Mouse (Mus musculus) embryonic stem cell, embryonic (primary cell): Measurements from ENCODE around the gene Ndufa5.

Experiments
- CTCF ChIA-PET, 4 experiments: fragments of 300-600 bp in 2 of 4; fragments of 350-600 bp in 2 of 4; sonication (Branson Sonifier 250); formaldehyde crosslinking; loops; one replicate each; lab custom pipeline; 2022; ENCODE audit warnings: inconsistent platforms in 2 of 4; lab: Charles Lee
- POLR2A ChIA-PET, 4 experiments: fragments of 300-600 bp in 2 of 4; fragments of 350-600 bp in 2 of 4; sonication (Branson Sonifier 250); formaldehyde crosslinking; loops; one replicate each; lab custom pipeline; 2022; ENCODE audit warnings: antibody characterized with exemption in 4 of 4, inconsistent platforms in 1 of 4; lab: Charles Lee

The Ndufa5 gene

DNA sequence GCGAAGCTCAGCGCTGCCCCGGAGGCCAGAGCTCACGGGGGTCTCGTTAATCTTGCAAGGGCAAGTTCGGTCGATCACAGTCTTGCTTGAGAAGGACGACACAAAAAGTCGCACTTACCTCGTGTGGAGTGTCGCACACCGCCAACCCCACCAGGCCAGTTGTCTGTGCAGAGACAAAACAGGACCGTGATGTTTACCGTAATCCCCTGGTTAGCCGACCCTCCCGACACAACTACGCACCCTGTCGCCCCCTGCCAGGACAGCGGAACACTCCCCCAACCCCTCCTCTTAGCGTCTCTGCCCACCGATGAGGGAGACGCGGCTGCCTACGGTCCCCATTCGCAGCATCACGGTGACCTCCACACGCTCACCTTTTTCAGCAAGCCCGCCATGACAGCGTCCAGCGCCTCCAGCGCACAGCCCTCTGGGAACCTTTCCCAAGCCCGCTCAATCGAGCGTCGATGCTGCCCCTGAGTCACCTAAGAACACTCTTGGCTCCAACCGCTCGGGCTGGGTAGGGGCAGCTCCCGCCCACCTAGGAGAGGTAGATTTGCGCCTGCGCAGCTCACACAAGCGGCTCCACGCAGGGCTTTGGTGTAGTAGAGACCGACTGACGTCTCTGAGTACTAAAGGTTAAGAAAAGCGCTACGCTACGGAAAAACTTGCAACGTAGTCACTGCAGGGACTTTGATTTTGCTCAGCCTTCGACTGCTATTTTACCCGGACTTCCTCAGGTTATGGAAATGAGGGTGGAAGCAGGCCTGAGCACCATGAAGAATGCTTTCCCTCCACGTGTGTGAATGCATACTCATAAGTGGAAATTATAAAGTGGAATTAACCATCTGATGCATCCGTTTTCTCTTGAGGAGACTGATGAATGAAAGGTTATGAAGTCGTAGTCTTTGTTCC lies at the start of gene Ndufa5:
Ndufa5 (minus strand) TSS at position 859 of the 909 bp plus-strand sequence.
- POLR2A ChIA-PET: interaction anchor here in 3 of 4 experiments (0.7 to 1.1 kb wide), 5 partner anchors 9 to 189 kb away, joined by 3 read pairs; partner anchors contain the start of gene Iqub (in 1 of the 3)
- CTCF ChIA-PET: interaction anchor here in 3 of 4 experiments (0.5 to 2.0 kb wide), 4 partner anchors 16 to 194 kb away, joined by 3 to 7 read pairs (median 4); no protein-coding TSS in a partner anchor

DNA sequence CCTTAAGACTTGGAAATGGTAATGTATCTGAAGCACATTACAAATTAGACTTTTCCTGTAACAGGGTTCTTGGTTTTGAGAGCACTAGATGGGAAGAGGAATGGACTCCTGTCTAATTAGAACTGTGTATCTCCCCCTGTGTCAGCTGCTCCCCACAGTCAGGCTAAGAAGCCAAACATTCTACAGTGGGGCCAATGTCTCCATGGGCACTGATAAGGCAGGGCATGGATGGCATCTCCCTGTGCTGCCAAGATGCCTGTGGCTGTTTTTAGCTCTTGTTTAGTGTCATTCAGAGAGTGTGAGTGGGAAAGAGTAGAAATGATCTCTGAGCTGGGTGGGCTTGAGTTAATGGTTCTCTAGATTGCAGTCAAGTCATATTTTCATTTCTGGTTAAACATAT lies 45.5 kb upstream of the Ndufa5 start:
- ChIA-PET POLR2A (no interaction called here), CTCF (no interaction called here)

DNA sequence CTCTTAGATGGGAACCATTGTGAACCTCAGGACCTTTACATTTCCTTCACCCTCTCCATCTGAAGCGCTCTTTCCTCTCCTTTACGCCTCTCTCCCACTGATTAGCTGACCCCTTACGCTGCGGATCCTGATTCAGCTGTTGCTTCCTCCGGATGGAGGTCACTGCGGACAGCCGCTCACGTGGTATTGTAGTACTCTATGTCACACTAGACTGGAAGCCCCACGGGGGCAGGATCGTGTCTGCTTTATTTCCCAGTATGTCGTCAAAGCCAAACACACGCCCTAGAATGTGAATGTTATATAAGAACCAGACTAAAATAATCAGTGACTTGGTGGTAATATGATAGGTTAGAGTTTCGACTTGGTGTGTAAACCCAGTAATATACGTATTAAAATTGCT lies 44.6 kb upstream of the Ndufa5 start:
- ChIA-PET POLR2A (no interaction called here), CTCF (interaction anchor here in 1 of 4 experiments (0.6 kb wide), 1 partner anchor 46 kb away, joined by 3 read pairs; no protein-coding TSS in a partner anchor)

DNA sequence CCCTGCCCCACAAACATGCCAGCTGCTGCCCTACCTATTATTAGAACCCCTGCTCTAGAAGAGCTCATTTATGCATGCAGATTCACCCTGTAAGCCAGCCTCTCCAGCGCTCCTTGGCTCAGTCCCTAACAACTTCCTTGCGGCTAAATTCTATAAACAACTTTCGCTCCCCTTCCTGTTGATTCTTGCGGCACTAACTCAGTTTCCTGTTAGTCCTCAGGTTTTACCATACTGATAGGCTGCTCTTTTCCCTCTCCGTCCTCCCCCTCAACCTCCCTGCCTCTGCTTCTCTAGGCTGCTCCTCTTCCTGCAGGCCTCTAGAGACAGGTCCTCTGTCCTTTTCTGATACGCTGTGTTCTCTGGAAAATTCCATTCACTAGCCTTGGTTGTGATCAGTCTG lies 43.3 kb upstream of the Ndufa5 start:
- ChIA-PET CTCF (no interaction called here), POLR2A (no interaction called here)

DNA sequence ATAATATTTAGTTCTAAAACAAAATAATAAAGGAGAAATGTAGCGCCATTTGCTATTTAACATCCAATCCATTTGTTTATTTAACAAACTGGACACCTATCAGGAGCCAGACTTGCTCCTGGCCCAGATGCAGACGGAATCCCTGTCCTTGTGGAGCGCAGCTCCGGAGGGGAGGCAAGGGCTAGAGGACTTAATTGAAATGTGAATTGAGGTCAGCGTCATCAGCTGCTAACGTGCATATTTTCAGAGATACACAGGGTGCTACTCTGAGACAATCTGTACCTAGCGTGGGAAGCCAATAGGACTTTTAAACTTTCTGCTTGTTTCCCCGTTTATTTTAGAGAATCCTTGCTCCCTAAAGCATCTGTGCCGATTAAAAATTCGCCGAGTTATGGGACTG lies 42.5 kb upstream of the Ndufa5 start:
- ChIA-PET POLR2A (no interaction called here), CTCF (no interaction called here)

DNA sequence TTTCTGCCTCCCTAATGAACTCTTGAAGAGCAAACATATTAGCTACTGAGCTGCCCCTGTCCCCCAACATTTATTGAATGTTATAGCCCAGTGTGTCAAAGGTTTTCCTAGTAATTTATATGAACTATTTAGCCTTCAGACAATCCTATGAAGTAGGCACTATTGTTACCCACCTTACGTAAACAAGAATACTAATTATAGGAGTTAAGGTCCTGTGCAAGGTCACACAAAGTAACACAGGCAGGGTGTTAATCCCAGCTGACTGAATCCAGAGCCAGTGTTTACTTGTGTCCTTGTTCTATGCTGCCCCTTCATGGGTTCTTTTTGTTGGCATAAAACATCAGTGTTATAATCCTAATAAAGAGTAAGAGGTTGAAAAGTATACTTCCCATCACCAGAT lies 41.9 kb upstream of the Ndufa5 start:
- ChIA-PET CTCF (no interaction called here), POLR2A (no interaction called here)

DNA sequence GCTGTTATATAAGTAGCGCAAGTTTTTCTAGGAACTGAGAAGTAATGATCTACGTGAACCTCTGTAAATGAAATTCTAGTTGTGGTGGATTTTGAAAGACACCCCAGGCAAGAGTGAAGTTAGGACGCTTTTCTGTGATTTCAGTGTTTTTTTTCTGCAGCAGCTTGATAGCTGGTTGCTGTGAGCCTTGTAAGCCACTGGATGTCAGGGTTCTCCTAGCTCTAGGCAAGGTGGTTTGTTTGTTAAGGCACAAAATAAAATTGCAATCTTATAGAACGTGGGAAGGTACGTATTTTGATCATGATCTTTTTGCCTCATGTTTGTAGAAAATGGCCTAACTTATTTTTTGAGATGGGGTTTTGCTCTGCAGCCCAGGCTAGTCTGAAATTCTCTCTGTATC lies 41.1 kb upstream of the Ndufa5 start:
- ChIA-PET CTCF (no interaction called here), POLR2A (interaction anchor here in 1 of 4 experiments (0.6 kb wide), 1 partner anchor 162 kb away, joined by 10 read pairs; no protein-coding TSS in a partner anchor)

DNA sequence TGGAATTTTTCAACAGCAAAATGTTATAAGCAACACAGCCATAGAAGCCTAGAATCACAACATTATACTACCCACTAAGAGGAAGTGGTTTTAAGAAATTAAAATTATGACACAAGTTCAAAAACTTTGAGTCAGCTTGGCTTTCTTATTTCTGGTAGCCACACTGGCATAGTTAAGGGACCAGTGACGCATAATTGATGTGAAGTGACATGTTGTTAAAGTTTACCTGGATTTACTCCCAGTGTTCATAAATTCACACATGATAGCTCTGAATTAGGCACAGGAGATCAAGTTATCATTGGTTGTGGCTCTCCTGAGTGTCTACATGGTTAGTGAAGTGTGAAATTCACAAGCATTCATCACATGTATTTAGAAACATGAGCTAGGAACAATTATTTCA lies 37.1 kb upstream of the Ndufa5 start:
- POLR2A ChIA-PET: no interaction called here
- CTCF ChIA-PET: no interaction called here

DNA sequence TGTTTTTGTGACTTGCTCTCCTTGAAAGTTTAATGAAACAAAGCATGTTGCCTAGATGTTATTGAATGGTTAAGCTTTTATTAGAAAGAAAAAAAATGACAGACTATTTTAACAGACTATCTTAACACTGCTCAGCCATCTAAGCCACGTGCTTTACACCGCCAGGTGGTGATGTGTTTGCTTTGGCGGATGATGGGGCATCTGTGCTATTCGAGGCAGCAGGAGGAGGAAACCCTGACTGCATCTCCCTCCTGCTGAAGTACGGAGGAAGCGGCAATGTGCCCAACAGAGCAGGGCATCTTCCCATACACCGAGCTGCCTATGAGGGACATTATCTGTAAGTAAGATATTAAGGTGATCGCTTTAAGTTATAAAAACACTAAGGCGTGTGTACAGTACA lies 36.3 kb upstream of the Ndufa5 start:
- POLR2A ChIA-PET: no interaction called here
- CTCF ChIA-PET: no interaction called here

DNA sequence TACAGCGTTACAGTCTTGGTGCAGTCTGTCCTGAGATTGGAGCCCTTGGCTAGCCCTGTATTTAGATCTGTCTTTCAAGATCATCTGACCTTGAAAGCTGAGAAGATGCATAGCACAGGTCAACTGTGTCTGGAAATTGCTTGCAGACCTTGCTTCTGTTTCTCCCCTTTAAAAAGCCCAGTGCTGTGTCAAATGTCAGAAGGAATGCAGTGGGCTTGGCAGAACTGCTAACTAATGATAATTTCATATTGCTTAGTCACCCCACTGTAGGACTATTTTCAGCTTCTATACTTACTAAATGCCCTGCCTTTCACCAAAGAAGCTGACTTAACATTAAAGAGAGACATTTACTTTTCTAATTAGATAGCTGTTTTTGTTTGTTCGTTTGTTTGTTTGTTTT lies 27.7 kb upstream of the Ndufa5 start:
- CTCF ChIA-PET: no interaction called here

DNA sequence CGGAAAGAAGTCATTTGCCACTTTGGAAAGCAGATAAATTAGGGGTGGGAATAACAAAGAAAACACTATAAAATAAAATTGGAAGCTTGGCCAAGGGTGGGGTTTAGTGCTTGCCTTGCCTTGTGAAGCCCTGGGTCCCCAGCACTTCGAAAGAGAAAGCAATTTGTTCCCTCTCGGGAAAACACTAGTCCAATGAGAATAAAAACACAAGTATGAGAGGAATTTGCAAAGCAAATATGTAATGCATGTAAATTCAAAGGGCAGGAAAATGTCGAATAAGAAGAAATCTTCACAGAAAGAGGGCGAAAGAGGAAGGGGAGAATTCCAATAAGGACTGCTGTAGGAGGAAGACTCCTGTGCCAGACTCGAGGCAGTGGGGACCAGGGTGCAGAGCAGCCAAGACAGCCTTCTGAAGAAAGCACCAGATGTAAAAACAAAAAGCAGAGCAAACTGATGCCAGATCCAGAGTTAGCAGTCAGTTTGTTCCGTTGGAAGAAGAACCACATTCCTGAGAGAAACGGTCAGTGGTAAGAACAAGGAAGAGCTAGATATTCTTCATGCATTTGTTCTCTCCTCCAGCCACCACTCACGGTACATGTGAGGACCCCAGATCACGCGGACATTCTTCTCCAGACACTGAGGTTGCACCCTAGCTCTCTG lies 26.7 kb upstream of the Ndufa5 start:
- ChIA-PET POLR2A (no interaction called here), CTCF (no interaction called here)

More for the DNA sequence above, 27.7 kb upstream of the Ndufa5 start:
- POLR2A ChIA-PET: no interaction called here

DNA sequence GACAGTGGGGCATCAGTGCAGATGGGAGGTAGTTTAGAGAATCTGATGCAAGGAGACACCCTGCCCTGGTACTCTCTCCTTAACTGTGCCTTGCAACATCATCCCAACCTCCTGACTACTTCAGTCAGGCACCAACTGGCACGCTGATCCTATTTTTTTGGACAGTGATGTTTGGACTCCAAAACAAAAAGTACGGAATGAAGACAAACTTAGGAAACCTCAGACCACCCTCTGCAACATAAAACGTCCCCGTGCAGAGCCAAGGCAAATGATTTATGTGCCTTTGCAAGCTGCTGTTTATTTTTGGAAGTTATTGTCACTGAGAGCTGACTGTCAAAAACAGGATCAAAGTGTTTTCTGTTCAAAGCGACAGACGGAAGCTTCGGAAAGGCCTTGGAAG lies 24.2 kb upstream of the Ndufa5 start:
- ChIA-PET POLR2A (interaction anchor here in 1 of 4 experiments (1.0 kb wide), 1 partner anchor 55 kb away, joined by 3 read pairs; no protein-coding TSS in a partner anchor), CTCF (no interaction called here)

DNA sequence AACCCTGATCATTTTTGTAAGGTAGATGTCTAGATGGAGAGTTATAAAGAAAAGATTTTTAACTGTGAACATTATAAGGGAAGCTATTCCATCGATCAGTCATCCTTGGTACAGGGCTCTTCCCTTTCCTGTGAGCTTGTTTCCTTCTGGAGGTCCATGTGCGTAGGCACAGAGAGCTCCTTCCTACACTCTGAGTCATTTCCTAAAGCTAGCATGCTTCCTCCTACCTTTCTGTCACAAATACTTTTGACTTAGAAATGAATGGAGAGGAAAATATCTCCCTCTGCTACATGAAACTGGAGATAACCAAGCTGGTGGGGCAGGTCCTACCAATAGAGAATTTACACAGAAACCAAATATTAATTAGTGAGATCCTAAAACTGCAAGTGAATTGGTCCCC lies 22.0 kb upstream of the Ndufa5 start:
- ChIA-PET POLR2A (no interaction called here), CTCF (no interaction called here)

DNA sequence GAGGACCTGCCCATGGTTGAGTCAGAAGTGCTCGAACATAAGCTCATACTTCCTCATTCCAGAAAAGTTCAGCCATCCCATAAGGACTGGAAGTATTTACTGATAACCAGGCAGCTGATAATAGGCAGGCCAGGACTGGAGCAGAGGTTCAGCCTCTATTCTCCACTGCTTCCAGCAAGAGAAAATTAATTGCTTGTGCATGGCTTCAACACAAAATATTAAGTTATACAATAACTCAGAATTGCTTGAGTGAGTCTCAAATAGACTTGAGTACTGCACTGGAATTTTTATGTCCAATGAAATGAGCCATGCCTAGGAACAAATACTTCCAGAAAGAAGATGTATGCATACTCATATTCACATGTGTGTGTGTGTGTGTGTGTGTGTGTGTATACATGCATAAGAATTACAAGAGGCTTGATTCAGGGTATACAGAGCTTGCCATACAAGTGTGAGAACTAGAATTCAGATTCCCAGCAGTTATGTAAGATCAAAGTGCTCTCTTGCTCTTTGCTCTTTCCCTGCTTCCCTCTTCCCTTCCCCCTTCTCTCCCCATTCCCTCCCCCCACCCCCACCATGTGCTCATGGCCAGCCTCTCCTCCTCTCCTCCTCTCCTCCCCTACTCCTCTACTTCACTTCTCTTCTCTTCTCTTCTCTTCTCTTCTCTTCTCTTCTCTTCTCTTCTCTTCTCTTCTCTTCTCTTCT lies 19.1 kb upstream of the Ndufa5 start:
- ChIA-PET POLR2A (no interaction called here), CTCF (no interaction called here)

DNA sequence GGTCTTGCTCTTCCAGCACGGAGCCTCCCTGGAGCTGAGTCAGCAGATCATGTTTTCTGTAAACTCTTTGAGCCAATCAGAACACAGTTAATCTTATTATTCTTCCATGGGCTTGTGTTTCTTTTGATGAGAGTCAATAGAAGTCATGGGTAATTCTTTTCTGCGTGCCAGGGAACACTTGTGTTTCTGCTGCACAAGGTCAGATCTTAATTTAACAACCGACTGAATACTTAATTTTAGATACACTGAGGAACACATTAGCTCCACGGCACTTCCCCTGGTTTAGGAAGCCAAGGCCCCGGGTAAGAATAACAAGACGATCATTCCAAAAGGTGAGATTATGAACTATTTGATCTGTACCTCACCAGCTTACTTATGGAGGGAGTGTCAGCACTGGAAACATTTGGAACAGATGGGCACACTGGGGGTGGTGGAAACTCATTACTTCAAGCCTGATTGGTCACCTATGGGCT lies 15.3 kb upstream of the Ndufa5 start:
- ChIA-PET POLR2A (interaction anchor here in 2 of 4 experiments (0.6 to 0.7 kb wide), 2 partner anchors 13 to 74 kb away, joined by 3 read pairs; no protein-coding TSS in a partner anchor), CTCF (interaction anchor here in 1 of 4 experiments (0.5 kb wide), 1 partner anchor 91 kb away, joined by 3 read pairs; no protein-coding TSS in a partner anchor)

DNA sequence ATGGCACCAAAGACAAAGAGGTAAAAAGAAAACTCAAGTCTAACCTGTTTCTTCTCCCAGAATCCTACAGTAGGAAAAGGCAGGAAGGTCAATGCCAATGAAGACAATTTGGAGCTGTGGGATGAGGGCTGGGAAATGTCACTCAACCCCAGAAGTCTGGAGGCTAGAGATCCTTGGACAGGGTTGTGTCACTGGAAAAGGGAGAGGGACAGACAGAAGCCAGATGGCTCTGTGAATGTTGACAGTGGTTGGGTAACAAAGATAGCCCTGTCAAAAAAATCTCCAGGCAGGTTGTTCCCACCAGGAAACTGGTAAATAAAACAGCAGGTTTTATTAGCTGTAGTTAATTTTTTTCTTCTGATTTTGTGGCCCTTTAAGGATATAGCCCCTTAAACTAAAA lies 14.6 kb upstream of the Ndufa5 start:
- ChIA-PET CTCF (interaction anchor here in 1 of 4 experiments (0.6 kb wide), 1 partner anchor 53 kb away, joined by 3 read pairs; no protein-coding TSS in a partner anchor), POLR2A (interaction anchor here in 2 of 4 experiments (0.6 to 0.7 kb wide), 2 partner anchors 12 to 74 kb away, joined by 3 read pairs; no protein-coding TSS in a partner anchor)

DNA sequence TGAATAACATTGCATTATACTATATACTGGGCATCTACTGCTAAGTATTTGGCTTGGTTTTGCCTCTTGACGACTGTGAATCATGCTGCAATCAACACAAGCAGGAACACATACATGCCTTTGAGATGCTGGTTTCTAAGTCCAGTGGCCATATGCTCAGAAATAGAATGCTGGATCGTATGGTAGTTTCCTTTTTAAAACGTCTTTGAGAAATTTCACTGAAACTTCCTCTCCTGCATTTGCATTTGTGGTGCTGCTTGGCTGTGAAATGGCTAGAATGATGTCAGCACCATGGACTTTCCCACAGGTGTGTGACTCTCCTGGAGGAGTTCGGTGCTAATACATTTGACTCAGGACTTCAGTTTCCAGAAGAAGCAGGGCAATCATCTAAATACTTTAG lies 12.3 kb upstream of the Ndufa5 start:
- ChIA-PET POLR2A (no interaction called here), CTCF (no interaction called here)

DNA sequence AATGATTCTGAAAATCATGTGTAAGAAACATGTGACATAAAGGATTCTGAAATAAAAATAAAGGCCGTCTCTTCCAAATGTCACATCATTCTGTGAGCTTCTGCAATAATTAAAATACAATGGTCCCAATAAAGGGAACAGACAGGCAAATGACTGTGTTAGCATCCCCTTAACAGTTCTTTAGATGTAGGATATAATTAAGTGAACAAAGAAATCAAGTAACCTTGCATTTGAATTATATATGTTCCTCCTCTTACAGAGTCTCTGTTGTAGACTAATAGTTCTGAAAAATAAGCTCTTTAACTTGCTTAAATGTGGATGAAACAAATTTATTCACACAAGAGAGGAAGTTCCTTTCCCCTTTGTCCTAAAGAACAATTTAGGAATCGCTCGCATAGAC lies 10.6 kb upstream of the Ndufa5 start:
- POLR2A ChIA-PET: no interaction called here
- CTCF ChIA-PET: no interaction called here

DNA sequence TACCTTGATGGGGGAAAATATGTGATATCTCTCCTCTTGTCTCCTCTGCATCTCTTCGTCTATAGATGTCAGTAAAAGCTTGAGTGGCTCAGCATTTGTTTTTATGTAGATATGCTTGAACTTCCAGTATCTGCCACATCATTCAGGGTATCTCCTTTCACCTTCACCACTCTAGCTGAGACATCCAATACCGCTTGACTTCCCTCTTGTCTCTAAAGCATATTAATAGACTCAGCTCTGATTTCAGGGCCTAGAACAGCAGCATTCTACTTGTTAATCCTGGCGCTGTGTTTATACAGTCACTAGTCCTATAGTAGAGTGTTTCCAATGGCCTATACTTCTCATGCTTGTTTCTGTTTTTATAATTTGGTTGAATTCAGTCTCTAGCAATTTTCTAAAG lies 5.0 kb upstream of the Ndufa5 start:
- POLR2A ChIA-PET: no interaction called here
- CTCF ChIA-PET: no interaction called here
